Mouse (Mus musculus): ENCODE results near the gene Shisal1.

The Shisal1 gene

GRCm38 (mm10) chr15:84446997-84447396 lies at the start of gene Shisal1:
Shisal1 (minus strand) TSS chr15:84447097.
- no peak for DNase-seq (ENCODE audit: low spot score)

DNA sequence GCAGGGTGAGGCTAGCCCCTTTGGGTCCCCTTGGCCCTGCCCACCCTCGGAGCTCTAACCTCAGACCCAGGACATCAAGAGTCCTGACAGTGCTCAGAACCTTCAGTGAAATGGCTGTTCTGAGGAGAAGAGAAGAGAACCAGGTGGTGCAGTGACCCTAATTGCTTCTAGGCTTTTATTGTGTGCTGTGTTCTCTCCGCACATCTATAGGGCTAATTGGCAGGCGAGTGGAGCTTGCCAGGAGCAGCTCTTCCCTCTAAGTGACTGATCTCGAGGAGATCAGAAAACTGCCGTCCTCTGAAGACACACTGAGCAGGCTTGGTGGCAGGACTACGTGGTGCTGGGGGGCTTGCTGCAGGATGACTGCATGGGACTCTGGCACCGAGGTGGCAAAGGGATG lies 43.6 kb upstream of the Shisal1 start:
- DNase-seq (ENCODE audit: low spot score), result no peak

GRCm38 (mm10) chr15:84484255-84484654 lies 37.4 kb upstream of the Shisal1 start:
- no peak for DNase-seq (ENCODE audit: low spot score)

GRCm38 (mm10) chr15:84483622-84484021 lies 36.7 kb upstream of the Shisal1 start:
- DNase-seq (ENCODE audit: low spot score), result no peak

- DNase-seq (ENCODE audit: low spot score), result no peak
Measured at GRCm38 (mm10) chr15:84481259-84481877, 34.5 kb upstream of the Shisal1 start.

DNA sequence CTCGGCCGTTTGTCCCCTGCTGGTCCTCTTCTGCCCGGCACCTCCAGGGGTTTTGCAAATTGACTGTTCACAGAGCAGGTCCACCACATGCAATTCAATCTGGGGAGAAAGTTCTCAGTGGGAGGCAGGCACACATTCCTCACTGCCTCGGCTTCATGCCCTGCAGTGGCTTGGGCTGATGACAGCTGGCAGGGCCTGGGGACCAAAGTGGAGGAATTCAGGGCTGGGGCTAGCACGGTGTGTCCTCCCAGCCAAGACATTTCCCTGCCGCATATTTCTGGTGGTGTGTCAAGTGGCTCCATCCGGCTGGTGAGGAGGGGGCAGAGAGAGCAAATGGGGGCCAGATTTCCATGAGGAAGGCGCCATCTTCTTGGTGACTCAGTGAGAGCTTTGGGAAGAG lies 22.5 kb upstream of the Shisal1 start:
- no peak for DNase-seq (ENCODE audit: low spot score)

GRCm38 (mm10) chr15:84467761-84468160 lies 20.9 kb upstream of the Shisal1 start:
- no peak for DNase-seq (ENCODE audit: low spot score)

DNA sequence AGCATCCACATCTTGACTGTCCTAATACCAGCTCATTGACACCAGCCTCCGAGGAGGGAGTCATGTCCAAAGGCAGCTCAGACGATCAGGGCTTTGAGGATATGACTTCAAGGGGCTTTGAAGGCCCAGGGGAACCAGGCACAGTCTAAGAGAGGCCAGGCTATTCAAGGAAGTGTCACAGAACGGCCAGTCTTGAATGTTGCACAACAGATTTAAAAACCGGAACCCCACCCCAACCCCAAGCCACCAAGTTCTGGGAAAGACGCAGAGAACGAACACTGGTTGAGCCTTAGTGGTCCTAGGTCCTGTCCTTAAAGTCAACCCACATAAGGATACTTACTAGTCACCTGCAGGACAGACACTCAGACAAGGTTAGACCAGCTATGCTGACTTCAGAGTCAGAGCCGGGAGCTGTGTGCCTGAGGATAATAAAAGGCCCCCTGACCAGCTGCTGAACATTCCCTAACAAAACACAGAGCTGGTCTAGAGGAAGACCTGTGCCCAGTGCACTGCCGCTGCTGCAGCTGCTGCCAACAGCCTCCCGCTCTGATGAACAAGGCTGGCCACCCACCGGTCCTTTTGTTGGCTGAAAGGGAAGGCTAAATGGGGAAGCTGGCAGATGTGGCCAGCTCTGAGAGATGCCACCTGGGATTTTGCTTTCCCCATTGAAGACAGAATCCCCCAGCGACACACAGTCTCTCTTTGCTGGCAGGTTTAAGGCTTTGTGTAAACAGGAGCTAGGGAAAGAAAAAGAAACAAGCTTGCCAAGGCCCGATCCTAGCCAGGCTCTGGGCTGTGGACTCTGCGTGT lies 19.8 kb upstream of the Shisal1 start:
- no peak for DNase-seq (ENCODE audit: low spot score)

DNA sequence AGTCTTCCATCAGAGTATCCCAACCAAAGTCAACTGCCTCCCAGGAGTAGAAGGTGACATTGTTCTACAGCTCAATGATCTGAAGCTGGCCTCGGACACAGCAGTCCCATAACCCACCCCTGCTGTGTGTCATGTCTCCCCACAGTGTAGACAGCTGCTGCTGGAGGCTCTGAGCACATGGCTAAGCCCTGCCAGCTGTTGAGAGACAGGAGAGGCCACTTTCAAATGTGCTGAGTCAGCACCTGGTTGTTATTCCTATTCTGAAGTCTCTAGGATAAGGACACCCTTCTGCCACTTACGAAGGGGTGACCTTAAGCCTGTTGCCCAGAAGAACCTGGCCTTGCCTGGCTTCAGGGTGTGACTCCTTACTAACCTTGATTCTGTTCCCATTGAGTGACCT lies 14.5 kb upstream of the Shisal1 start:
- no peak for DNase-seq (ENCODE audit: low spot score)

DNA sequence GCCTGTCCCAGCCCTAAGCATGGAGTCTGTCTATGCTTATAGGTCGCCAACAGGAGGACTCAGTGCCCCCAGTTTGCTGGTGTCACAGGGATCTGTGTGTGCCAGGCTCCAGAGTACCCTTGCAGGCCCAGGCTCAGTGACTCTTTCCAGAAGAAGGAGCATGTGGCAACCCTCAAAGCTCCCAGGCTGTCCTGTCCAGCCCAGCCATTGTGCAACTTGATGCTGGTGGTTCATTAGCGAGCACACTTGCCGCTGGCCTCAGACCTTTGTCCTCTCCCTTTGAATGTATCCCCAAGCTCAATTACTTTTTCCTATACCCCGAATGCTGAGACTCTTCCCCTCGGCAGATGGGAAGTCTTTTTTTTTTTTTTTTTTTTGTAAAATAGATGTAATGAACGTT lies 12.1 kb upstream of the Shisal1 start:
- DNase-seq (ENCODE audit: low spot score), result no peak

DNA sequence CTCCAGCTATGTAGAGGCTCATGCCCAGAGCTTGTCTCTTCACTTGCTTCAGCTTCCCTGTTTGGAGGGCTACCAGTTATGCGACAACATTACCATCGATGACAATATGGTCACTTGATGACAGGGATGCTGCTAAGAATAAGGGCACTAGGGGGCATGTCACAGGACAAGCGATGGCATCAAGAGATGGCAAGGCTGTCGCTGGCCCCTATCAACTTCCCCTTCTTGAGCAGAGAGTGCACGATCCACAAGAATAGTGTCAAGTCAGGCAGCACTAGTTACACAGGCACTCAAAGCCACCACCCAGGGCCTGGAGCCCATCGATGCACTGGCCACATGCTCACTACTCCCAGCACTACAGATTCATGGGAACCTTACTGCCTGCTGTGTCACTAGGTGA lies 8.4 kb upstream of the Shisal1 start:
- DNase-seq (ENCODE audit: low spot score), result no peak

- no peak for DNase-seq (ENCODE audit: low spot score)
Measured at GRCm38 (mm10) chr15:84453091-84453490, 6.2 kb upstream of the Shisal1 start.

- DNase-seq (ENCODE audit: low spot score), result peak; percentile 61
Measured at GRCm38 (mm10) chr15:84450441-84451183, 3.7 kb upstream of the Shisal1 start.

DNA sequence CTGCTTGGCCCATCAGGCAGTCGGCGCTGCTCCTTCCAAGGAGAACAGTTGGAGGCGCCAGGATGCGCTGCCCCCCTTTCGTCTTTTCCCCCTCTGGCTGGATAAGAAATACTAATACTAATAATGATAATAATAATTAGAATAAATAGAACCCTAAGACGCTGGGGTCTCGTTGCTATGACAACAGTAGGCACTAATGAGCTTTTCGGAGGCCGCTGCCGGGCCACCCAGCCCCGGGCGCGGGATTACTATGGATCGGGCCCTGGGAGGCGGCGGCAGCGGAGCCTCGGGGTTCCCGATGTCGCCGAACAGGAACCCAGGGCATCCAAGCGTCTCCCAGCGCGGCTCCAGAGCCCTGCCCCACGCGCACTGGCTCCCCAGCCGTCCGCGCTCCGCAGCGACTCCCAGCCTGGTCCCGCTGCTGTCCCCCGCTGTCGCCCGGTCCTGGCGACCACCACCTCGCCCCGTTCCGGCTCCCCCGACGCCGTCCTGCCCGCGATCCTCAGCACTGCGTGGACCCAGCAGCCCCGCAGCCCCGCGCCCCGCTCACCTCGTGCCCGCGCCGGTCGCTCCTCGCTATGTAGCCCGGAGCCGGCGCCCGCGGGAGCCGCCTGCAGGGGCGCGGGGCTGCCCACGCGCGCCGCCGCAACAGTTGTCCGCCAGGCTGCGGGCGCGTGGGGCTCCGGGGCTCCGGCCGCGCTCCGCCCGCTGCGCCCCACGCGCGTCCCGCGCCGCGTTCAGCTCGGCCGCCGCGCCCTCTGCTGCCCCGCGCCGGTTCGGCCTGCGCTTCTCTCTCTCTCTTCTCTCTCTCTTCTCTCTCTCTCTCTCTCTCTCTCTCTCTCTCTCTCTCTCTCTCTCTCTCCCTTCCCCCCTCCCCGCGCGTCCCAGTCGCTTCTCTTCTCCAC lies 833 bp downstream of the Shisal1 start:
- DNase-seq (ENCODE audit: low spot score), result no peak

- DNase-seq (ENCODE audit: low spot score), result no peak
Measured at GRCm38 (mm10) chr15:84444181-84444580, 2.7 kb downstream of the Shisal1 start.

DNA sequence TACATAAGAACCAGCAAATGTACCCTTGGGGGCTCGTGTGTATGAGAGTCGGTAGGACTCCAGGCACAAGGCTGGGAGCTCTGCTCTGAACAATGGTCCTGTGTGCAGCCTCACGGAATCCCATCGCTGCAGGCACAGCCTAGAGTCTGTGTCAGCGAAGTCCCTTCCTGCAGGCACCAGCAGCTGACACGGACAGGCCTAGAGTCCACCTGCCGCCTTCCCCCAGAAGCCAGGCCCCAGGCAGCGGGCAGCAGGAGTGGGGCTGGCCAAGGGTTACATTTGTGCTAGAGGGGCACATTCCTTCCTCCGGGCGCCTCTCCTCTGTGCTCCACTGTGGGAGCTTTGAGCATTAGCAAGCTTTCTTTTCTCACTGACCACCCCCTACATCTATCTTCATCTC lies 3.3 kb downstream of the Shisal1 start:
- DNase-seq (ENCODE audit: low spot score), result no peak

DNA sequence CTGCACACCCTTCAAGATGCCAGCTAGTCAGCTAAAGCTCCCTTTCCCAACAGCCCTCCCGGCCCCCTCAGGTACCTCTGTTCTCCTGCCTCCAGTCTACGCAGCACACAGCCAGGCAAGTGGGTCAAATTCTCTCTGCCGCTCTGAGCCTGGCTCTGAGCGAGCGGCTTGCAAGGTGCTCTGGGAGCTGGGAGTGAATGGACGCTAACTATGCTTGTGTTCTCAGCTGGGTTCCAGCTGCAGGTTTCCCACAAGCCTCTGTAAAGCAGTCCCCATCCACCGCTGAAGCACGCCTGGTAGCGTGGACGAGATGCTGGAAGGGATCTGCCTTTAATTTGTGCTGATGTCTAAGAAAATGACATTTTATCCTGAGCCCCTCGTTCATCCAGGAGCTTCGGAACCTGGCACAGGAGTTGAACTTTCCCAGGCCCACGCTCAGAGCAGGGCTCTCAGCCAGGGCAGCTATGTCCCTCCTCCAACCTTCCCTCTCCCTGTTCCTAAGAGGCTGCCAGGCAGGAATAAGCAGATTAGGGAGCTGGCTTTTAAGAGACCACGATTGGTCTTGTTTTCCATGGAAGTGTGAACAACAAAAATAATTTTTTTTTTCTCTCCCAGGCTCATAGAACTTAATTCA lies 5.1 kb downstream of the Shisal1 start:
- no peak for DNase-seq (ENCODE audit: low spot score)

GRCm38 (mm10) chr15:84440820-84441219 lies 6.1 kb downstream of the Shisal1 start:
- DNase-seq (ENCODE audit: low spot score), result no peak

DNA sequence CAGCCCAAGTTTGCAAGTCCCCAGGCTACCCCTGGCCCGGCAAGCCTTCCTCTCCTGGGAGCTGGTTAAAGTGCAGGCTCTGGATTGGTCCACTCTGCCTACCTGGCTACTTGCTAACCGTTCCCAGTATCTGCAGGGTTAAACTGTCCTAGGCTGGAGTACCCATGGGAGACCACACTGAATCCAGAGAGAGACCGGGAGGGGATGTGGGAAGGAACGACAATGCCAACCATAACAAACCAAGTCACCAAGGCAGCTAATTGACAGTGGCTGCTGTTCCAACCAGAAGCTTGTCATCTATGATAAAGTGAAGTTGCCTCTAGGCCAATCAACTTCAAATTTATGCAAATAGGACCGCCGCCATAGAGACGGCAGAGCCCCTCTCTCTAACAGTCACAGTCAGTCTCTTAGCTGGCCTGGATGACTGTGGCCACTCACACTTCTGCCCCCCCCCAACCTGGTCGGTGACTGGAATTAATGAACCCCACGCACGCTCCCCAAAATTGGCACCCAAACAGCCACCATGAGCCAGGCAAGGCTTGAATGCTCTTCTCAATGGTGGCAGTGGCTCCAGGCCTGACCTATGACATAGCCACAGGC lies 13.2 kb downstream of the Shisal1 start:
- DNase-seq (ENCODE audit: low spot score), result no peak

DNA sequence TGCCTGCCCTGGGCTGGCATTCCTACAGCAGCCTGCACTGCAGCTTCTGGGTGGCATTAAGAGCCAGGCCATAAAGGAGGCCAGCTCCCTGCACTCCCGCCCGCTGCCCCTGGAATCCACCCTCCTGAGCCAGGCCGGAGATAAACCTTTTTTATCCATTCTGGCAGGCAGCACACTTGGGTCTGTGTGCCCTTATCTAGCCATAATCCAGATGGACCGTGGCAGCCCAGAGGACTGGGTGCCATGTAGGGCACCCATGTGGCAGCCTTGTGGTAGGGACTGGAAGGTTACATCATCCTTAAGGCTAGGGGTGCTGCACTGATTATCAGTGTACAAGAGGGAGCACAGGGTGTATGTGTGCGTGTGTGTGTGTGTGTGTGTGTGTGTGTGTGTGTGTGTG lies 16.4 kb downstream of the Shisal1 start:
- no peak for DNase-seq (ENCODE audit: low spot score)

- DNase-seq (ENCODE audit: low spot score), result no peak
Measured at GRCm38 (mm10) chr15:84427624-84428023, 19.3 kb downstream of the Shisal1 start.

Measured in left cerebral cortex, adult 11 months (tissue).